Mouse (Mus musculus) heart, adult 2 months (tissue): ENCODE measurements around the gene Top2a.

Experiments used
- CTCF ChIP-seq: fragments of 200-600 bp; IDR thresholded peaks from 2 replicates; pipeline ENCODE4 v1.8.1; 2022; ENCODE audit warnings: antibody characterized with exemption, mild to moderate bottlenecking, moderate library complexity
- POLR2A ChIP-seq: fragments of 200-500 bp; IDR thresholded peaks from 2 replicates; pipeline ENCODE4 v1.6.1; 2011; ENCODE audit warnings: mild to moderate bottlenecking, low read depth, low read length, control low read depth; ENCODE audit not compliant: insufficient read depth

DNA sequence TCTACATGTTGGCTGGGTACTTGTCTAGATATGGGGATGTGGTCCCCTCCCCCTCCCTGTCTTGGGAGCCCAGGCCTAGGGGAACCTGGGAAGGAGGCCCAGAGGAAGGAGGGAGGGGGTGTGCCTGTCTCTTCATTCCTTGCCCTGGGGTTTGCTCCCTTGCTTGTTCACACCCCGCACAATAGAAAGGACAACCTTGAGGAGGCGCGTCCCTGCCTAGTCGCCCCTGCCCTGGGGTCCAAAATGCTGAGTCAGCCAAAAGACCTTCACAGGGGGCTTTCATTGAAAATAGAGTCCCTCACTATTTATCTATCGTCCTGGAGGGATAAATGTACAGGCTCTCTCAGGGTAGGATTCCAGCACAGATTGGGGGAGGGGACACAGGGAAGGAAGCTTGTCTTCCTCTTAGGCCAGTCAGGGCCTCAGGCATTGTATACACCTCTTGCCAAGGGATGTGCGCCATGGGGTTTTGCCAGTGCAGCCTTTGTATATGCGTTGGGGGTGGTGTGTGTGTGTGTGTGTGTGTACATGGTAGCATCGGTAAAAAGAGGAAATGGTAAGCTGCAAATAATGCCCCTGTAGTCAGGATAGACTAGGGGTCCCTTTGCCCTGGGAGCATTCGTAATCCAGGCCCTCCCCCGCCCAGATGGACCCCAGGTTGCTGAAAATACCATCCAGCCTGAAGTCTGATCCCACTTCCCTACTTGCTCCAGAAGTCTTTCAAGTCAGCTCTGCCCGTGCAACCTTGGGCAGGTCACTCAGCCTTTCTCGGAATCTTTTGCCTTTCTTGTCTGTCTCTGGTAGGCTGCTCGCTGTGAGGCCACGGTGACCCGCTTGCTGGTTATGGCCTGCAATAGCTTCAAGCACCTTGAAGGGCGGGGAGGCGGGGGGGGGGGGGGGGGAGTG is 68.9 kb downstream of the Top2a start:
- no peak for TF ChIP-seq CTCF
- TF ChIP-seq POLR2A = no peak
